Mouse (Mus musculus) thymus, adult 2 months (tissue): Measurements from ENCODE around the gene Hspbp1. TPM values are rescaled to one million over a fixed set of nuclear protein-coding genes. Genes with fewer than 3 reads are reported as not detected.
A peak's percentile ranks its signal among the peaks of the same experiment; 100 is the strongest.

Source experiments
- DNase-seq: peaks from one replicate; pipeline ENCODE4 v3.0.0; 2021
- H3K27ac ChIP-seq: fragments of 200-500 bp; 2 replicates; pipeline ENCODE4 v1.5.1; 2012; ENCODE audit warnings: low read length, control low read depth; ENCODE audit not compliant: control insufficient read depth, insufficient read depth
- H3K27me3 ChIP-seq: fragments of 200-500 bp; 2 replicates; pipeline ENCODE4 v1.6.1; 2012; ENCODE audit warnings: mild to moderate bottlenecking, low read length, moderate library complexity, mixed read lengths; ENCODE audit not compliant: control insufficient read depth, insufficient read depth
- H3K36me3 ChIP-seq: fragments of 200-500 bp; 2 replicates; pipeline ENCODE4 v1.6.1; 2012; ENCODE audit warnings: mild to moderate bottlenecking, low read length, moderate library complexity; ENCODE audit not compliant: control insufficient read depth, insufficient read depth
- H3K4me1 ChIP-seq: fragments of 200-500 bp; replicated peaks from 2 replicates; pipeline ENCODE4 v1.6.1; 2012; ENCODE audit warnings: low read length; ENCODE audit not compliant: control insufficient read depth, insufficient read depth
- H3K4me3 ChIP-seq: fragments of 200-500 bp; 2 replicates; pipeline ENCODE4 v1.5.1; 2012; ENCODE audit warnings: mild to moderate bottlenecking, low read length, control low read depth, moderate library complexity; ENCODE audit not compliant: control insufficient read depth, insufficient read depth
- CTCF ChIP-seq: fragments of 200-500 bp; IDR thresholded peaks from 2 replicates; pipeline ENCODE4 v1.5.1; 2012; ENCODE audit warnings: mild to moderate bottlenecking, control low read depth, low read length, moderate library complexity, borderline replicate concordance; ENCODE audit not compliant: control insufficient read depth, poor library complexity, insufficient read depth; ENCODE audit errors: extremely low read depth
- POLR2A ChIP-seq: fragments of 200-500 bp; IDR thresholded peaks from 2 replicates; pipeline ENCODE4 v1.6.1; 2012; ENCODE audit warnings: mild to moderate bottlenecking, low read length, control low read depth, moderate library complexity; ENCODE audit not compliant: control insufficient read depth, poor library complexity, insufficient read depth; ENCODE audit errors: extremely low read depth
- WGBS: fragments of 180-500 bp; shearing (Covaris S2); methylation state at CpG from one replicate; pipeline ENCODE4 v1.1.7; 2018; 5-methylcytosine and 5-hydroxymethylcytosine counted together
- polyA plus RNA-seq: library from polyadenylated mRNA; depleted of rRNA; stranded (reverse); fragments of >200 nt; gene quantifications from 2 replicates; pipeline ENCODE4 v1.2.3, GENCODE M21; 2012

The Hspbp1 gene
- polyA plus RNA-seq, 1 experiment, result 53.0 TPM

DNA sequence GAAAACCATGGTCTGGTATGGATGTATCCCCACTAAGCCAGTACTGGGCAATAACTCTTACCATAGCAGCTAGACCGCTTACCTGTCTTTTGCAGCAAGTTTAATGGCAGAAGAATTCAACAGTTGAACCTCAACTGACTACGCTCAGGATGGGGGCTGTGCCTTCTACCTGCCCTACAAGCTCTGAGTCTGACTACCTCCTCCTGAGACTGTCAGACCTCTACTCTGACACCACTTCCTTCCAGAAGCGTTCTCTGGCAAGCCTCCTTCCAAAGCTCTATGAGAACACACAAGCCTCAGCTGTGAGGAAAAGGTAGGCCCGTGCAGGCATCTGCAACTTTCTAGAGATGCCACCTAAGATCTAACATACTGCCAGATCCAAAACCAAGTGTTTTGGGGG, 29.5 kb downstream of the Hspbp1 start:
- peaks cover 38% of the 10 kb centered on the region for H3K4me1 ChIP-seq
- no peaks in the 10 kb centered on the region for H3K27me3 ChIP-seq
- no peak overlapping the region for H3K4me3 ChIP-seq
- DNase-seq, result peak; percentile 55
- WGBS, result 8% methylated on average over 4 of the region's 4 CpGs
- H3K27ac ChIP-seq, result peak overlapping the region; percentile 83
- no peak for TF ChIP-seq CTCF
- TF ChIP-seq POLR2A, result no peak
- no peaks in the 10 kb centered on the region for H3K36me3 ChIP-seq

DNA sequence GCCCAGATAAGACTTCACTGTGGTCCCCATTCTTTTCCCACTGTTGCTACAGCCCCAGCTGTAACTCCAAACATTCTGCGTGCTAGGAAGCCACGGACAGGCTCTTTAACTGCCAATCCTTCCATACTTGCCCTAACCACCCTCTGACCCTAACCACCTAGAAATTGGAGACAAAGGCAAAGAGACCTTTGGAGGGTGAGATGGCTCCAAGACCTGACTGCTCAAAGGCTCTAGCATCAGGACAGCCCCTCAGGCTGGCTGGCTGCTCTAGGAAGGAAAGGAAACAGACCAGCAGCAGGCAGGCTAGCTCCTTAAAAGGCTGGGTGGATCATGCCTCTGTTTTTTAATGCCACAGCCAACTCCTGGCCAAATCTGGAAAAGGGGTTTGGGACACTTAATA, 30.6 kb downstream of the Hspbp1 start:
- H3K4me1 ChIP-seq, result peaks cover 35% of the 10 kb centered on the region
- H3K27ac ChIP-seq, result peak overlapping the region; percentile 100
- peak; percentile 37 for DNase-seq
- H3K36me3 ChIP-seq, result no peaks in the 10 kb centered on the region
- H3K27me3 ChIP-seq, result no peaks in the 10 kb centered on the region
- peak overlapping the region; percentile 38 for H3K4me3 ChIP-seq
- 11% methylated on average over 2 of the region's 2 CpGs for WGBS
- TF ChIP-seq POLR2A, result no peak
- no peak for TF ChIP-seq CTCF

DNA sequence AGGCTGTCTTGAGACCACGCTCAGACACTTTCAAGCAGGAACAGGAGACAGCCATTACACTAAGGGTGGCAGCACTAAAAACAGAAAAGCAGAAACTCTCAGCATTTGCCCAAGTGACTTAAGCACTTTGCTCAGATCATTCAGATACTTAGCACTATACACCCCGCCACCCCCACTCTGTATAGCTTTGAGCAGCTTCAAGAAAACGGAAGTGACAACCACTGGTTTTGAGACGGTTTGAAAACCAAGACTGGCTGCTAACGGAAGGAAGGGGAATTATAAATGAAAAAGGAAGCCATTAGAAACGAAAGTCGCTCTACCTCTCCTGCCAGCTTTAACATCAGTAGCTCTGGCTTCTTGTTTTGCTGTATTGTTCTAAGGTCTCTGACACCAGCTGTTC, 31.1 kb downstream of the Hspbp1 start:
- Histone ChIP-seq H3K4me1 (peaks cover 35% of the 10 kb centered on the region), H3K27me3 (no peaks in the 10 kb centered on the region), H3K27ac (peak overlapping the region; percentile 100), H3K36me3 (no peaks in the 10 kb centered on the region), H3K4me3 (peak overlapping the region; percentile 54)
- no peak for TF ChIP-seq CTCF
- TF ChIP-seq POLR2A, result no peak
- 7% methylated on average over 7 of the region's 7 CpGs for WGBS
- DNase-seq, result peak; percentile 87

DNA sequence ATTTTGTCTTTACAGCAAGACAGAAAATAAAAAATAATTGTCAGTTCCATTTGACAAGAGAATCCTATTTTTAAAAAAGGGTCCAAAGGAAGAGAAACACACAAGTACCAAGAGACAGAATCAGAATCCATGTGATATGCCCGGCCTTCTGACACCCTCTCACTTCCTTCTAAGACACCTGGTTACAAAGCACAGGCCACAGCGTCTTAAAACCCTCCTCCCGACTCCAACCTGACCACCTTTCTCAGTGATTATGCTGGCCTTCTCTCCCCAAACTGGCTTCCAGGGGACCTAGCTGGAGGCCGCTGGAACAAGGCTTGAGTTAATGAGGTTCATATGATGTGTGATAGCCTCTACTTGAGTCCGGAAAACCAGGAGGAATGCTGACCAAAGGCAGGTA, 31.5 kb downstream of the Hspbp1 start:
- H3K36me3 ChIP-seq, result no peaks in the 10 kb centered on the region
- no peak for DNase-seq
- peaks cover 35% of the 10 kb centered on the region for H3K4me1 ChIP-seq
- H3K4me3 ChIP-seq, result peak overlapping the region; percentile 54
- WGBS, result 7% methylated on average over 5 of the region's 5 CpGs
- TF ChIP-seq CTCF (no peak), POLR2A (no peak)
- peak overlapping the region; percentile 100 for H3K27ac ChIP-seq
- H3K27me3 ChIP-seq, result no peaks in the 10 kb centered on the region

DNA sequence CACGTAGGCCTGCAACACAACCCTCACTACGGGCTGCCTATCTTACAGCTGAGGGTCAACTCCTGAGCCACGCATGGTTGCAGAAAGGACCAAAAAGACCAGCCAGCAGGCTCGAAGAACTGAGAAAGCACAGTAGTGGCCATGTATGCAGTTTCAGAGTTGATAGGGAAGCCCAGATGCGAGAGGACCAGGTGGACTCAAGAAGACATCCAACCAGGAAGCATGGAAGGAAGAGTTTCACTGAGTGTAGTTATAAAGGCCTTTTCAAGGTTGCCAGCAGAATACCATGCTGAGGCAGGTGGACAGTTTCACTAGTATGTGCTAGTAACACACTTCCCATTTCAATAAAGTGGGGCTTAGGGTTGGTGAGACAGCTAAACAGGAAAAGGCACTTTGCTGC, 32.1 kb downstream of the Hspbp1 start:
- H3K36me3 ChIP-seq, result no peaks in the 10 kb centered on the region

DNA sequence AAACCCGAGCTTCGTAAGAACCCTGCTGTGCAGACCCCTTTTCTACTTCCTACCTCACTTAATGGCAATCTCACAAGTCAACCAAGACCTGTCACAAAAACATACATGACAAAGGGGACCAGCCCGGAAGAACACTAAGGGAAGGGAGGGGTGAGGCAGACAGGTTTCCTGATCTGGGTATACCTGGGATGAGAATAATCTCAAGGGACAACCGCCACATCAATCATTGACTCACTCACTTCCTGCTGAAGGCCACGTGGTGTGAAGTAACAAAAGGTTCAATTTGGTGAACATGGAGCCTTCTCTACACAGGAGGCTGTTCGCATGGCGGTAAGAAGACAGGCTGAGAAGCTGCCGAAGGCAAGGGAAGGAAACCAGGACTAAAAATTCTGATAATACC, 33.3 kb downstream of the Hspbp1 start:
- TF ChIP-seq POLR2A, result no peak
- TF ChIP-seq CTCF, result no peak
- peak overlapping the region; percentile 89 for H3K27ac ChIP-seq
- peak; percentile 58 for DNase-seq
- no peaks in the 10 kb centered on the region for H3K27me3 ChIP-seq
- 6% methylated on average over 8 of the region's 8 CpGs for WGBS
- H3K36me3 ChIP-seq, result peaks cover 2% of the 10 kb centered on the region
- H3K4me3 ChIP-seq, result peak overlapping the region; percentile 14; the same call in 1 of the 2 replicates
- peaks cover 39% of the 10 kb centered on the region for H3K4me1 ChIP-seq

More for the DNA sequence above, 32.1 kb downstream of the Hspbp1 start:
- no peak for DNase-seq
- WGBS, result 39% methylated on average over 5 of the region's 5 CpGs
- Histone ChIP-seq H3K4me3 (peak overlapping the region; percentile 10; the same call in 1 of the 2 replicates), H3K4me1 (peaks cover 40% of the 10 kb centered on the region), H3K27ac (peak overlapping the region; percentile 100), H3K27me3 (no peaks in the 10 kb centered on the region)
- no peak for TF ChIP-seq POLR2A
- no peak for TF ChIP-seq CTCF

DNA sequence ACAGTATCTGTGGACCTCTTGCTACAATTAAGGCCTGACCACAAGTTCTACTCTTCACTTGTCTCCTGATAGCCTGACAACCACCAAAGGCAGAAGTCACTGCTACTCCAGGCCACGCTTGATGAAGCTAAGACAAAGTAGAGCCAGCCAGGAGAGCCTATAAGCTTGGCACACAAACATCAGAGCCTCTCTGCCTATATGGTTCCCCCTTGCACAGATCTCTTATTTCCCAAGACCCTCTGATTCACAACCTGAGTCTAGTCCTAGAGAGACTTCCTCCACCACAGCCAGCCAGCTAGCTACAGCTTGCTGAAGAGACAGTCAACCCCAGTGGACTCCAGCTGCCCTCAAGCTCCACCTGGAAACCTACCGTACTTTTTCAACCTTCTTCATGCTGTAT, 36.9 kb downstream of the Hspbp1 start:
- H3K4me3 ChIP-seq, result no peak overlapping the region
- peaks cover 38% of the 10 kb centered on the region for H3K36me3 ChIP-seq
- TF ChIP-seq CTCF, result no peak
- no peak for TF ChIP-seq POLR2A
- DNase-seq, result no peak
- no peak overlapping the region for H3K27ac ChIP-seq
- WGBS, result 86% methylated on average over 2 of the region's 2 CpGs
- H3K4me1 ChIP-seq, result peaks cover 36% of the 10 kb centered on the region
- H3K27me3 ChIP-seq, result no peaks in the 10 kb centered on the region
